Mouse (Mus musculus) c-Kit-positive CD71-negative TER-119-negative erythroid progenitor cells, embryonic 14.5 days (primary cell): Measurements from ENCODE around the gene Rhox4b.
"Not testable (repeated sequence)": the region's sequence is repeated elsewhere in the genome, so short reads cannot be mapped to it uniquely, and the experiment has no call there.

Source experiments
- DNase-seq: peaks from one replicate; pipeline ENCODE4 v3.0.0-alpha.2; 2013; ENCODE audit warnings: low read depth

The Rhox4b gene

DNA sequence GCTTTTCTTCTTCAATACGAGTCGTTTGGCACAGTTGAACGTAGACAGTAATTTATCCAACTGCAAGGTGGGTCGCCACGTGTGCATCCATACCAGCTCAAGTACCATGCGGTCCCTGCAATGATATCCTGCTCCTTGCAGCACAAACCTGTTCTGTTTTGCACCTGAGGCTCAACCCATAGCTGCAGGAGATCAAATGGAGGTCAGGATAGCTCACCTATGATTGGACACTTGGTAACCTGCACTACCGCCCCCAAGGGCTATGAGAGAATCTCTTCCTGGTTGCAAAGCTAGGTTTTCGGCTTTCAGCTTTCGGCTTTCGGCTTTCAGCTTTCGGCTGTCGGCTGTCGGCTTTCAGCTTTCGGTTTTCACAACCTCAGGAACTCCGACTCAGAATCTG is at the start of gene Rhox4b:
Gene Rhox4b (plus strand): TSS at position 301 of the 400 bp plus-strand sequence.
- not testable (repeated sequence) for DNase-seq

DNA sequence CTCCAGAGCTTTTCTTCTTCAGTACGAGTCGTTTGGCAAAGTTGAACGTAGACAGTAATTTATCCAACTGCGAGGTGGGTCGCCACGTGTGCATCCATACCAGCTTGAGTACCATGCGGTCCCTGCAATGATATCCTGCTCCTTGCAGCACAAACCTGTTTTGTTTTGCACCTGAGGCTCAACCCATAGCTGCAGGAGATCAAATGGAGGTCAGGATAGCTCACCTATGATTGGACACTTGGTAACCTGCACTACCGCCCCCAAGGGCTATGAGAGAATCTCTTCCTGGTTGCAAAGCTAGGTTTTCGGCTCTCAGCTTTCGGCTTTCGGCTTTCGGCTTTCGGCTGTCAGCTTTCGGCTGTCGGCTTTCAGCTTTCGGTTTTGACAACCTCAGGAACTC is 41.7 kb upstream of the Rhox4b start, which contains the start of gene Rhox4a2:
Gene Rhox4a2 (plus strand): TSS at position 301 of the 400 bp plus-strand sequence.
- DNase-seq = not testable (repeated sequence)

GRCm38 (mm10) chrX:37411767-37412166 is 20.5 kb upstream of the Rhox4b start, which contains the start of gene Rhox2b:
Gene Rhox2b (plus strand): TSS chrX:37412067.
- DNase-seq = not testable (repeated sequence)

GRCm38 (mm10) chrX:37453380-37453779 is 21.1 kb downstream of the Rhox4b start, which contains the start of gene Rhox2c:
Gene Rhox2c (plus strand): TSS chrX:37453680.
- DNase-seq = not testable (repeated sequence)

GRCm38 (mm10) chrX:37458285-37458684 is 26.0 kb downstream of the Rhox4b start, which contains the start of gene Rhox3c:
Gene Rhox3c (plus strand): TSS chrX:37458585.
- not testable (repeated sequence) for DNase-seq

- DNase-seq = not testable (repeated sequence)
These were observed 47.7 kb downstream of the Rhox4b start, which contains the start of gene Rhox4c for GRCm38 (mm10) chrX:37480037-37480436. Gene Rhox4c (plus strand): TSS chrX:37480337.
